Mouse (Mus musculus) forebrain, embryonic 12.5 days (tissue): Measurements from ENCODE around the gene Gga3. TPM values are rescaled to one million over a fixed set of nuclear protein-coding genes. Genes with fewer than 3 reads are reported as not detected.

Experiments used
- ATAC-seq: fragments of 200-750 bp; cut with Nextera tagmentation; 2 replicates; pipeline ENCODE4 v1.8.0; 2017; ENCODE audit warnings: moderate TSS enrichment; ENCODE audit not compliant: low FRiP score
- H3K27ac ChIP-seq: fragments of 300-500 bp; sonication (generic); 2 replicates; pipeline ENCODE4 v1.5.1; 2016; ENCODE audit warnings: mild to moderate bottlenecking
- H3K27me3 ChIP-seq: fragments of 300-500 bp; sonication (generic); 2 replicates; pipeline ENCODE4 v1.6.1; 2016; ENCODE audit warnings: mild to moderate bottlenecking
- H3K36me3 ChIP-seq: fragments of 300-500 bp; sonication (generic); replicated peaks from 2 replicates; pipeline ENCODE4 v1.6.1; 2016; ENCODE audit warnings: mild to moderate bottlenecking
- H3K4me1 ChIP-seq: fragments of 300-500 bp; sonication (generic); 2 replicates; pipeline ENCODE4 v1.6.1; 2016
- H3K4me2 ChIP-seq: fragments of 300-500 bp; sonication (generic); 2 replicates; pipeline ENCODE4 v1.6.1; 2016; ENCODE audit warnings: mild to moderate bottlenecking, moderate library complexity
- H3K4me3 ChIP-seq: fragments of 300-500 bp; sonication (generic); replicated peaks from 2 replicates; pipeline ENCODE4 v1.5.1; 2016; ENCODE audit warnings: mild to moderate bottlenecking
- H3K9ac ChIP-seq: fragments of 300-500 bp; sonication (generic); 2 replicates; pipeline ENCODE4 v1.6.1; 2016; ENCODE audit warnings: mild to moderate bottlenecking
- H3K9me3 ChIP-seq: fragments of 300-500 bp; sonication (generic); 2 replicates; pipeline ENCODE4 v1.6.1; 2016
- WGBS: fragments of 180-500 bp; shearing (Covaris S2); methylation state at CpG from one replicate; pipeline ENCODE4 v1.1.7; 2016; 5-methylcytosine and 5-hydroxymethylcytosine counted together
- polyA plus RNA-seq: library from polyadenylated mRNA; unstranded; fragments of >200 nt; fragmentation: Nextera tagmentation; extraction: Ambion mirVana; gene quantifications from 2 replicates; pipeline ENCODE4 v1.2.1, GENCODE M21; 2016

Gene Gga3
- polyA plus RNA-seq, 1 experiment from 2014 or later = 32.3 TPM

- H3K4me3 ChIP-seq = no peak overlapping the region
- no peak for ATAC-seq
- 0 out of 2 replicates have a peak, but pooled peaks cover 3% of the 10 kb centered on the region for H3K36me3 ChIP-seq
- no peak overlapping the region for H3K9ac ChIP-seq
- no peak overlapping the region for H3K4me2 ChIP-seq
- H3K27ac ChIP-seq = no peak overlapping the region
- H3K27me3 ChIP-seq = no peaks in the 10 kb centered on the region
- H3K9me3 ChIP-seq = no peaks in the 10 kb centered on the region
- peaks cover 8% of the 10 kb centered on the region for H3K4me1 ChIP-seq
- 89% methylated on average over 13 of the region's 13 CpGs for WGBS
Measured at GRCm38 (mm10) chr11:115629734-115630531, 26.1 kb upstream of the Gga3 start.

GRCm38 (mm10) chr11:115628465-115629101 is 24.7 kb upstream of the Gga3 start:
- Histone ChIP-seq H3K4me1 (peaks cover 8% of the 10 kb centered on the region), H3K9ac (peak overlapping the region; percentile 75), H3K4me2 (peak overlapping the region; percentile 95), H3K36me3 (0 out of 2 replicates have a peak, but pooled peaks cover 3% of the 10 kb centered on the region), H3K27me3 (no peaks in the 10 kb centered on the region), H3K4me3 (peak overlapping the region; percentile 73), H3K27ac (no peak overlapping the region), H3K9me3 (no peaks in the 10 kb centered on the region)
- ATAC-seq = peak; percentile 34
- 56% methylated on average over 13 of the region's 13 CpGs for WGBS

GRCm38 (mm10) chr11:115627705-115628464 is 24.0 kb upstream of the Gga3 start, which contains the start of gene Slc25a19:
Gene Slc25a19 (minus strand): TSS chr11:115628295.
- no peak within 1 kb of the TSS for H3K27ac ChIP-seq
- ATAC-seq = peak; percentile 99
- under 1% methylated on average over 47 of the region's 47 CpGs for WGBS
- H3K9me3 ChIP-seq = no peaks in the 10 kb centered on the region
- H3K27me3 ChIP-seq = no peaks in the 10 kb centered on the region
- peaks cover 8% of the 10 kb centered on the region for H3K4me1 ChIP-seq
- peaks cover 5% of the 10 kb centered on the region for H3K36me3 ChIP-seq
- peak within 1 kb of the TSS; percentile 95 for H3K4me2 ChIP-seq
- H3K4me3 ChIP-seq = peak within 1 kb of the TSS; percentile 73
- H3K9ac ChIP-seq = peak within 1 kb of the TSS; percentile 75

GRCm38 (mm10) chr11:115626824-115627616 is 23.2 kb upstream of the Gga3 start:
- Histone ChIP-seq H3K4me1 (peaks cover 8% of the 10 kb centered on the region), H3K9ac (peak overlapping the region; percentile 75), H3K27ac (no peak overlapping the region), H3K4me2 (peak overlapping the region; percentile 95), H3K4me3 (peak overlapping the region; percentile 73), H3K9me3 (no peaks in the 10 kb centered on the region), H3K27me3 (no peaks in the 10 kb centered on the region), H3K36me3 (peaks cover 12% of the 10 kb centered on the region)
- WGBS = 60% methylated on average over 11 of the region's 11 CpGs
- no peak for ATAC-seq

- 78% methylated on average over 9 of the region's 9 CpGs for WGBS
- Histone ChIP-seq H3K4me1 (peaks cover 8% of the 10 kb centered on the region), H3K4me2 (no peak overlapping the region), H3K27ac (no peak overlapping the region), H3K27me3 (no peaks in the 10 kb centered on the region), H3K36me3 (peaks cover 21% of the 10 kb centered on the region), H3K9ac (no peak overlapping the region), H3K4me3 (no peak overlapping the region), H3K9me3 (no peaks in the 10 kb centered on the region)
- ATAC-seq = no peak
Measured at GRCm38 (mm10) chr11:115625877-115626276, 22.0 kb upstream of the Gga3 start.

- Histone ChIP-seq H3K9ac (no peak overlapping the region), H3K27me3 (no peaks in the 10 kb centered on the region), H3K4me3 (no peak overlapping the region), H3K27ac (no peak overlapping the region), H3K4me2 (no peak overlapping the region), H3K4me1 (peaks cover 8% of the 10 kb centered on the region), H3K9me3 (no peaks in the 10 kb centered on the region), H3K36me3 (peaks cover 33% of the 10 kb centered on the region)
- WGBS = 74% methylated on average over 9 of the region's 9 CpGs
- no peak for ATAC-seq
Measured at GRCm38 (mm10) chr11:115623487-115624070, 19.7 kb upstream of the Gga3 start.

- H3K36me3 ChIP-seq = peaks cover 41% of the 10 kb centered on the region
- H3K27ac ChIP-seq = no peak overlapping the region
- H3K27me3 ChIP-seq = no peaks in the 10 kb centered on the region
- no peak for ATAC-seq
- H3K9ac ChIP-seq = no peak overlapping the region
- H3K4me2 ChIP-seq = no peak overlapping the region
- no peaks in the 10 kb centered on the region for H3K9me3 ChIP-seq
- no peaks in the 10 kb centered on the region for H3K4me1 ChIP-seq
- no peak overlapping the region for H3K4me3 ChIP-seq
- 95% methylated on average over 7 of the region's 7 CpGs for WGBS
Measured at GRCm38 (mm10) chr11:115619949-115620348, 16.1 kb upstream of the Gga3 start.

- Histone ChIP-seq H3K9me3 (no peaks in the 10 kb centered on the region), H3K4me2 (no peak overlapping the region), H3K27me3 (peaks cover 3% of the 10 kb centered on the region; the same call in 1 of the 2 replicates), H3K9ac (no peak overlapping the region; the same call in 1 of the 2 replicates), H3K4me1 (no peaks in the 10 kb centered on the region), H3K36me3 (peaks cover 47% of the 10 kb centered on the region), H3K27ac (no peak overlapping the region), H3K4me3 (no peak overlapping the region)
- ATAC-seq = no peak
- WGBS = 89% methylated on average over 16 of the region's 16 CpGs
Measured at GRCm38 (mm10) chr11:115618732-115619516, 15.1 kb upstream of the Gga3 start.

GRCm38 (mm10) chr11:115618001-115618400 is 14.2 kb upstream of the Gga3 start:
- Histone ChIP-seq H3K4me3 (no peak overlapping the region), H3K27me3 (peaks cover 5% of the 10 kb centered on the region; the same call in 1 of the 2 replicates), H3K9ac (no peak overlapping the region), H3K27ac (no peak overlapping the region), H3K36me3 (peaks cover 46% of the 10 kb centered on the region), H3K9me3 (no peaks in the 10 kb centered on the region), H3K4me2 (no peak overlapping the region), H3K4me1 (peaks cover 6% of the 10 kb centered on the region)
- WGBS = 69% methylated on average over 2 of the region's 2 CpGs
- ATAC-seq = no peak

- H3K27ac ChIP-seq = no peak overlapping the region
- H3K4me2 ChIP-seq = no peak overlapping the region
- H3K9me3 ChIP-seq = no peaks in the 10 kb centered on the region
- WGBS = 84% methylated on average over 6 of the region's 6 CpGs
- H3K4me1 ChIP-seq = peaks cover 14% of the 10 kb centered on the region
- no peak overlapping the region for H3K4me3 ChIP-seq
- H3K36me3 ChIP-seq = peaks cover 37% of the 10 kb centered on the region
- ATAC-seq = no peak
- no peak overlapping the region; the same call in 1 of the 2 replicates for H3K9ac ChIP-seq
- peaks cover 5% of the 10 kb centered on the region; the same call in 1 of the 2 replicates for H3K27me3 ChIP-seq
Measured at GRCm38 (mm10) chr11:115616893-115617292, 13.0 kb upstream of the Gga3 start.

- Histone ChIP-seq H3K9ac (no peak overlapping the region), H3K27ac (no peak overlapping the region), H3K9me3 (no peaks in the 10 kb centered on the region), H3K27me3 (peaks cover 5% of the 10 kb centered on the region; the same call in 1 of the 2 replicates), H3K36me3 (peaks cover 33% of the 10 kb centered on the region), H3K4me2 (no peak overlapping the region), H3K4me3 (no peak overlapping the region), H3K4me1 (peaks cover 20% of the 10 kb centered on the region)
- 94% methylated on average over 7 of the region's 7 CpGs for WGBS
- ATAC-seq = no peak
Measured at GRCm38 (mm10) chr11:115616371-115616770, 12.5 kb upstream of the Gga3 start.
